Mouse (Mus musculus): ENCODE results near the gene Sowaha.

Sowaha gene

DNA sequence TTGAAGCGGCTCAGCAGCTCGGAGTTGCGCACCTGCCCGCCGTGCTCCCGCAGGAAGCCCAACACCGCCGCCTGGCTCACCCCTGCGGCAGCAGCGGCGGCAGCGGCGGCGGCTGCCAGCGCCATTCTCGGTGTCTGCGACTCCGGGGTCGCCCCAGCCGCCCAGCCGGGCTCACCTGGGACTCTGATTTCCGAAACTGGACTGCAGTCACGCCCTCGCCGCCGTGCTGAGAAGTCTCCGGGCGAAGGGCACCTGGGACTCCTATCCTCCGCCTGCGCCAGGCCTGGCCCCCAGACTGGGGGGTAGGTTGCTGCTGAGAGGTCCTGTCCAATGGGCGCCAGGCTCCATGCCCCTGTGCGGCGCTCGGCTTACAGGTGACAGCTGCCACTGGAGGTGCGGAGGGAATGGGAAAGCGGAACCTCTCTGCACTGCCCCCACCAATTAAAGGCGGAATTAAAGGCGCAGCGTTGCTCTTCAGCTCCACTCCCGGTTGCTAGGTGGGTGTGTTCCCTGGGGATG is at the start of gene Sowaha, which contains the start of gene Gm9945:
Gene Sowaha, minus strand, starts transcription at position 492 of the 519 bp plus-strand sequence.
Gene Gm9945, plus strand, starts transcription at position 384 of the 519 bp plus-strand sequence.
- no peak for DNase-seq (ENCODE audit: low spot score)

DNA sequence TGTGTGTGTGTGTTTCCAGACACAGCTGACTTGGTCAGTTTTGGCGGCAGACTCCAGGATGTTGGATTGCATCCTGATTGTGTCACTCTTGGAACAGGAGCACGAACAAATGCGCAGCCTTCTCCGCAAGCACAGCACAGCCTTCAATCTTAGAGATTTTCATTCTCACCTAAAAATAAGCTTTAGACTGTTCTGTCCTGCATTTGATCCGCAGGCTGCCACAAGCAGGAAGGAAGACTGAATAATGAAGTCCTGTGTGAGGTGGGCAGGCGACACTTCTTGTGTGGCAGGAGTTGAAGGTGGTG is 49.1 kb upstream of the Sowaha start:
- DNase-seq (ENCODE audit: low spot score), result peak; percentile 42

DNA sequence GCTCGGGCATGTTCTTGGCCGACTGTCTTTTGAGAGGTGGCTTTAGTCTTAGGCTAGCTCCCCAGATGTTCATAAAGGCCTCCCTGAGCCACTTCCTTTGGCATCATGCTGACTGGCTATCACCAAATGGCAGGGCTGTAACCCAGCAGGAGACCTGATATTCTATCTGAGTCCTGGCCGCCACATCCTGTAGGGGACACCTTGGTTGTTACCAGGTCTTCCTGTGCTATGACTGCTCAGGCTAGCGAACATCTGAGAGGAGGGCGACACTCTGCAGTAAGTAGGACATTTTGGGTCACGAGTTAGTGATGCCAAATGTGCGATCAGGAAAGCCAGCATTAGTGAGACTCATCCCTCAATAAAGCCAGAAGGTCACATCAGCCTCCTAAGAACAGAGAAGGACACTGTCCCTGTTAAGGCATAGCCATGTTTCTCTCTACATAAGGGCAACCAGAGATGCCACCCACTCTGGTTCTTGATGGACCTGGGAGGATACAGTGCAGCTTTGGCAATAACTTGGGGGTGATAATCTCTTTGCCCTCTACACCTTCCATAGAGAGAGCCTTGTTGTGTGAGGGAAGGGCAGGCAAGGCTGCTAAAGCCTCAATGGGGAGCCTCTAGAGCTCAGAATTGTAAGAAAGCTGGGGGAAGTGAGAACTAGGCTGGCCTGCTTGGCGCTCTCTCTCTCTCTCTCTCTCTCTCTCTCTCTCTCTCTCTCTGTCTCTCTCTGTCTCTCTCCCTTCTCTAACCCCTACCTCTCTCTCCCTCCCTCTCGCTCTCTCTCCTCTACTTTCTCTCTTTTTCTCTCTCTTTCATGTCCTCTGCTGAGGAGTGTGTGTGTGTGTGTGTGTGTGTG is 48.6 kb upstream of the Sowaha start:
- no peak for DNase-seq (ENCODE audit: low spot score)

DNA sequence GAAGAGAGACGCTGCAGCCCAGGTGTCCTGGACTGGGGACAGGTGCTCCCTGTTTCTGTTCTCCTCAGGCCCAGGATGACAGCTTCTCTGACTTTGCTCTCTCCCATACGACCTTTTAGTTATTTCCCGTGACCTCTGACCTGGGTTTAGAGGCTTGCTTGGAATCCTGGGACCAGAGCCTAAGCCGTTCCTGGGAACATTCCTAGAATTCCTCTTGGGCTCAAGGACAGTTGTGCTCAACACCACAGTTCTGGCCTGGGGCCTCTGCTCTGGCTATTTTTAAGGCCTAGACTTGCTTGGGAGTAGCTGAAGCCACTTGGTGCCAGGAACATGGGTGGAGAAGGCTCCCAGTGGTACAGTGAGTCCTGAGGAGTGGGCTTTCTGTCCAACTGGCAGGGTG is 45.4 kb upstream of the Sowaha start:
- no peak for DNase-seq (ENCODE audit: low spot score)

DNA sequence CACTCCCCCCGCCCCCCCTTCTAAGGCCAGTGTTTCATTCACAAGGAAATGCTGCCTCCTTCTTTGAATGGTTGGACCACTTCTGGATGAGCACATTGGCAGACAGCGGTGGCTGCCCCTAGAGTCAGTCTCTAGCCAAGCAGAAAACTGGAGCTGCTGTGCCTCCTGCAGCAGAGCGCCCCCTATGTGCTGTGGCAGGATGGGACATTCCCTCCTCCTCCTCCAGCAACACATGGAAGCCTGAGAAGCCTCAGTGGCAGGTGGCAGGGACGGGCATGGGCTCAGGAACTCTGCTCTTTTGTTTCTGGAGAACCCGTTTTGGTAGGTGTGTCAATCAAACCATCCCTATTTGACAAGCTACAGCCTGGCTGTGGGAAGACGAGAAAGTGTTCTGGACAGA is 44.8 kb upstream of the Sowaha start:
- no peak for DNase-seq (ENCODE audit: low spot score)

DNA sequence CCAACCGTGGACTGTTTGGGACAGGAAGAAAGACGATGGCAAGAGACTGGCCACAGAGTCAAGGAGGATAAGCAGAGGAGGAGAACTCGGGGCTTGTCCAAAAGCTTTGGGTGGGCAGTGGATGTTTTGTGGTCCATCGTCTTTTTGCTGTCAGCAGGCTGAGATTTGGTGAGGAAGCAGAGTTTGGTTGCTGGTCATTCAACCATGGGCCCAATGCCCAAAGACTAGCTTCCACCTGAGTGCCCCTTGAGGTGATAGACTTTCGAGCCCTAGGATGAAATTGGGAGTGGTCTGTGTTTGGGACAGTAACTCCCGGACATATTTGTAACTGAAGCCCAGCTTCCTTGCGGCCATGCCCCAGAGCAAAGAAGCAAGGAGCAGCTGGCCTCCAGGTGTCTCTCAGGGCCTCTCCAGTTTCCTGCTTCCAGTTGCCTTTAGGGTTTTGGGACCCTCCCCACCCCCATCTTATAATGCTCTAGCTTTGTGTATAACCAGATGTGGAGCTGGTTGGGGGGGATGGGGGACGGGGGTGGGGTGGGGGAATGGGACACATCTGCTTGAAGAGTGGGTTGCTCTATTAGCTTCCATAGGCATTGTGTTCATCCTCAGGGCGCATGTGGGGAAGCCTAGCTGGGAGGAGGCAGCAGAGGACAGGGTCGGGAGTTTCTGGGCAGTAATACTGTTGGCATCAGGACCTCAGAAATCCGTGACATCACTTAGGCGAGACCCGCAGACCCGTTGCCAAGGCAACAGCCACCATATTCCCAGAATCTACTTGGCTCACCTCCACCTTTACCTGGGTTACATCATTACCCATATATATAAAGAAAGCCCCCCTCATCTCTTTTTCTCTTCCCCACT is 43.7 kb upstream of the Sowaha start:
- no peak for DNase-seq (ENCODE audit: low spot score)

DNA sequence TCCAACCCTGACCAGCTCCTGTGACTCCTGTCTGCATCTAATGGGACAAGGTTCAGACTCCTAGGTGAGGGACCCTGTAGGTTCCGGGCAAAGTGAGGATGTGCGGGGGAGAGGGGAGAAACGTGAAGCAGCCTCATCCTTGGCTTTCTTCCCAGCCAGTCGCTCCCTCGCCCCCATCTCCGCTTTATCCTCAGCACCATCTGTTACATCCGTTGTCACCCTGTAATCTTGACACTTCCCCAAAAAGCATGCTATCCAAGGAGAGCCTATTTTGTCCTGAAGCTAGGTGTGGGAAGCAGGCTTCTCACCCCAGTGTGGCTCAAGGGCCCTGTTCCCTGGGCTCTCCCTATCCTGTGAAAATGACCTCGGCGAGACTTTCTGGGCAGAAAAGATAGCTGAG is 42.9 kb upstream of the Sowaha start:
- no peak for DNase-seq (ENCODE audit: low spot score)

DNA sequence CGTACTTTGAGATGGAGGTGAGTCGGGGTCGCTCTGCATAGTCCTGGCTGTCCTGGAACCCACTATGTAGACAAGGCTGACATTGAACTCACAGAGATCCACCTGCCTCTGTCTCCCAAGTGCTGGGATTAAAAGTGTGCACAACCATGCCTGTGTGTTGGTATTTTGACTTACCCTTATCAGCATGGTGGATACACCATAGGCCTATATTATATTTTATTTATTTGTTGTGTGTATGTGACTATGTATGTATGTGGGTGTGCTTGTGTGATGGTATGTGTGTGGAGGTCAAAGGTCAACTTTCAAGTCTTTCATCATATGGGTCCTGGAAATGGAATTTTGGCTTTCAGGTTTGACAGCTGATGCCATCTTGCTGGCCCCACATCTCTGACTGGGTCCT is 42.3 kb upstream of the Sowaha start:
- no peak for DNase-seq (ENCODE audit: low spot score)

DNA sequence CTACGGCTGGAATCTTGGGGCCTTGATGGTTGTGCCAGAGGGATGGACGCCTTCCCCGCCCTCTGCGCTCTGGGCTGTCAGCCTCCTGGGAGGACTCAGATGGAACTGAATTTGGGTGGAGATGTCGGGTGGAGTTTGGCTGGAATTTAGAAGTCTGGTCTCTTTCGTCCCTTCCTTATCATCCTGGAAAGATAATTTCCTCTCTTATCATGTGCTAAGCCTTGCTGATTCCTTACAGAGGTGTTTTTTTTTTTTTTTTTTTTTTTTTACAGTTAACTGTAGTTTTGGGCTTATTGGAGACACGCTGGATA is 41.7 kb upstream of the Sowaha start:
- DNase-seq (ENCODE audit: low spot score), result no peak

DNA sequence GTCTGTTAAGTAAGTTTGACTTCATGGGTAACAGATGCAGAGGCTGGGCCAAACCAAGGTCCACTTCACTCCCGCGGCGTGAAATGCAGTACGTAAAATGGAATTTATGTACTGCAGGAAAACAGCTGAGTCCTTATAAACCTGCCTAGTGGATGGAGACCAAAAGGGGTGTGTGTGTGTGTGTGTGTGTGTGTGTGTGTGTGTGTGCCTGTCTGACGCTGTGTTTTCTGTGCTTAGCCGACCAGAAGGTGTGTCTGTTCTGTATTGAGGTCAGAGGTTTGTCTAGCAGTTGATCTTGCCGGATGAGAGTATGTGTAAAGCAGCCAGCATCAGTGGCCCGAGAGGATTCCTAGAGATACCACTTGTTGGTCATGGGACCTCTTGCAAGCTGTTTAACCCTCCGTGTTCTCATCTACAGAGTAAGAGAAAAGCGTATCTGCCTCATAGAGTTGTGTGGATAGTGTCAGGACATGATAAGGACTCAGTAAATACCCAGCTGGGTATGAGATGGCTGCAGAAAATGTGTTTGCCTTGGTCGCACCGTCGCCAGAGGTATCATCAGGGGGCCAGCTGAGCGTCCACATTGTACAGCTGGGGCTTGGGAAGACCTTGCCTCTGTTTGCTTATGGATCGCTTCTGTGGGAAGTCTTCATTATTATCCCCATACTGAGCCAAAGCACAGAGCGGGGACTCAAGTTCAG is 41.2 kb upstream of the Sowaha start:
- DNase-seq (ENCODE audit: low spot score), result no peak

DNA sequence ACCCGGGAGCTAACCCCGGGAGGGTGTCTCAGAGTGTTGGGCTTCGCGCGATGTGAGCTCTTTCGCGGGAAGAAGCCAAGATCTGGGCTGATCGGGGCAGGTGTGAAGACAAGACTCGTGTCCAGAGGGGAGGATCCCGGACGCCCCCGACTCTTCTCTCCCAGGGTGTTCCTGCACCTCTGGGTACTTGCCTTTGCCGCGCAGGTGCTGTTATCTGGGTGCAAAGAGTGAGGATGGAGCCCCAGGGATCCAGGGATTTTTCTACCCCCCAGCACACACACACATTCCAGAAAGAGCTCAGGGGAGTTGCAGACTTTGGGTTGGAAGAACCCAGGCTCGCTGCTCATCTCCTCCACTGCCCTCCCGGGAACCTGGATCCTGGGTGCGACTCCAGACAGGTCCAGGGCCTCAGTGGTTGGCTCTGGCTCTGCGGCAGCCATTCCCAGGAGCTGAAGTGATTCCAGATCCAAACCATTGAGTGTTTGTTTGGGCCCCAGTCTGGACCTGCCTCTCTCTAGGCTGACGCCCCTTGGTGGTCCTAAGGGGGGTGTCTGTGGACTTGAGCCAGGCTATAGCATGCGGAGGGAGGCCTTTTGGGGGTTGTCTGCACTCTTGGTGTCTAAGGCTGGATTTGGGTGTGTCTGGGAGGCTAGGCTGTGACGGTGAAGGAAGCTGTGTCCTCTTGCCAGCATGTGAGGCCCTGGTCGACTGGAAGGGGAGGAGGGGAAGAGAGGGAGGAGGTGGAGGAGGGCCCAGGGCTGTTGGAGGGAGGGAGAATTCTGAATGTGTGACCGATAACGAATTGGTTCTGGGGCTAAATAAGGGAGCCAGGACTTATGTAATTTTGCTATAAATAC is 40.3 kb upstream of the Sowaha start:
- peak; percentile 24 for DNase-seq (ENCODE audit: low spot score)

DNA sequence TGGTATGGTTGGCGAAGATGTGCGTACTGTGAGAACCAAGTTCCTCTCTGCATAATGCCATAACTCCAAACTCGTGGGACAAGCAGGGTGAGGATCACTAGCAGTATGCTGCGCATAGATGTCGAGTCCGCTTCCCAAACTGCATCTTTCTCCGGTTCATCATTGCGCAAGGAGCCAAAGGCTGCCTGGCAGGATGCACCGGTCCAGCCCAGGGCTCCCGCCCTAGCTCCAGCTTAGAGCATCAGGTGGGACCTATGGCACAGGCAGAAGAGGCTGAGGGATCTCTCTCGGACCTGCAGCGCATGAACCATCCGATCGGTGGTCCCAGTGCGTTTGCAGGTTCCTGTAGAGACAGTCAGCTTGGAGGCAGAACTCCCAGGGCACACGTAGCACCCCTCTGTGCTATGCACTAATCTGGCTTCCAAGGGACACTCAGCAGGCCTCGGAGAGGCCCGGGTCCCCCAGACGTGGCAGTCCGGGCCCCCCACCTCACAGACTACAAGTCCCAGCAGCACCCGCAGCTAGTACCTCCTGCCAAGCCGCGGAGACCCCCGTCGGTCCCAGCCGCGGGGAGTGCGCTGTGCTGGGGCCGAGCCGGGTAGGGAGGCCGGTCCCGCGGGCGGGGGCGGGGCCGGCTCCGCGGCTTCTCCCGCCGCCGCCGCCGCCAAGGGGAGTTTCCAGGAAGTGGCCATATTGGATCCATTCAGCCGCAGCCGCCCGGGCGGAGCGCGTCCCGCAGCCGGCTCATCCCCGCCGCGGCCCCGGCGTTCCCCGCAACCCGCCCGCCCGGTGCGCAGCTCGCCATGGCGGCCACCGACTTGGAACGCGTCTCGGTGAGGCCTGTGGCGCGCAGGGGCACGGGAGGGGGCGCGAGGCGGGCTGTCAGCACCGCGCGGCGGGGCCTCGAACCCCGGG is 39.4 kb upstream of the Sowaha start, which contains the start of gene Sept8:
Gene Sept8, plus strand, starts transcription at position 51 of the 915 bp plus-strand sequence.
- peak; percentile 38 for DNase-seq (ENCODE audit: low spot score)

DNA sequence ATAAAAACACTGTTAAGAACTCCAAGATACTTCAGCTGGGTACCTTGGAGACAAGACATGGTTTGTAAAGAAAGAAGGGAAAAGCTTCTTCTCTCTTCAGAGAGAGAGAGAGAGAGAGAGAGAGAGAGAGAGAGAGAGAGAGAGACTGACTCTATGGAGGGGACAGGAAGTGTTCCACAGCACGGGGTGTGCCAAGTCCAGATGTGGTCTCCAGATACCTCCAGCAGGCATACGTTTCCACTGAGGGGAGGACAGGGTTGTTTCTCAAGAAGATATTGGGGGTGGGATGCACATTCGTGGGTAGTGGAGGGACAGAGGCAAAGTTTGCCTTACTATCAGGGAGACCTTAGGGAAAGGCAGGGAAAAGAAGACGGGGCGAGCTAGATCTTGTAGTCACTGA is 38.7 kb upstream of the Sowaha start:
- no peak for DNase-seq (ENCODE audit: low spot score)

DNA sequence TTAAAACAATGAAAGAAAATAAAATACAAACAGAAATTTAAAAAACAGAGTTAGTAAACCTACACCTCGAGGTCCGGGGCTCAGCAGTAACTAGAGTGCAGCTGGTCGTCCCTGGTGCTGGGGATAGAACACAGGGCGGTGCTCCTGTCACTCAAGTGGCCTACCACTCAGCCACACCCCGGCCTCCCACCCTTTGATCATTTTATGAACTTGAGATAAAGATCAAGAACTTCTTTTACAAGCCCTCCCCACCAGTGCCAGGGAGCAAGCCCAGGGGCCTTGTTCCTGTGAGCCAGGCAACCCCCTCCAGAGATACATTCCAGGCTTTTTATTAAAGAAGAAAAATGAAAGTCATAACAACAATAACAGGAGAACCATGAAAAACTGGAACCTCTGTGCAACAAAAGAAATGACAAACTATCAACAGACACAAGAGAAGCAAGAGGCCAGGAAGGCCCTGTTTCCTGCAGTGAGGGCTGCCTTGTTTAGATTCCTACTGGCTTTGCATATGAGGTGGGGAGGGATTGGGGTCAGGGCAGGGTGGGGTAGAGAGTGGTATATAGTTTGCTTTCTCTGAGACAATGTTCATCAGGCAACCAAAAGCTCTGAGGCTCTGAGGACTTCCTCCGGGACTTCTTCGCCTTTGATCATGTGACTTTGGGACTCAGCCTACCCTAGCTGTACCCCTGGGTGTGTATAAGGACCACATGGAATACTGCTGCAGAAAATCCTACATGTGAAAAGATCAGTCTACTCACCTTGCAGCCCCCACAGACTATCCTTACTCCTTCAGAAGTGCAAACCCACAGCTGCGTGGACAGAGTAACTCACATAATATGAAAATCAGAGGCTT is 36.9 kb upstream of the Sowaha start:
- no peak for DNase-seq (ENCODE audit: low spot score)

DNA sequence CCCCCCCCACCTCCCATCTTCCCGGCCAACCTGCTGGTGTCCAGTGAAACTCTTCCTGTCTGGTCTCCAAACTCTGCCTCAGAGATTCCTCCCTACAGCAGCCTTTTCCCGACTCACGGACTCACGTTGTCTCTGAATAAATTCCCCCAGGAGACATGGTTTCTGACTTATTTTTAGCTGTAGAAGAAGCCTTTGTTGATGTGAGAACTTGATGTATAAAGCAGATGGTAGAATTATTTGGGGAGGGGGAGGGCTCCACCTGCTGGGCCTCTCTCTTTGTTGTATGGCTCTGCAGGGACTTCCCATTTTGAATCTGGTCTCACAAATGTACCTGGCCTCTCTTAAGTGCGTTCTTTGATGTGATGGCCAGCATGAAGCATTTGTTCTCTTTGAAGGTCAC is 30.3 kb upstream of the Sowaha start:
- DNase-seq (ENCODE audit: low spot score), result no peak

DNA sequence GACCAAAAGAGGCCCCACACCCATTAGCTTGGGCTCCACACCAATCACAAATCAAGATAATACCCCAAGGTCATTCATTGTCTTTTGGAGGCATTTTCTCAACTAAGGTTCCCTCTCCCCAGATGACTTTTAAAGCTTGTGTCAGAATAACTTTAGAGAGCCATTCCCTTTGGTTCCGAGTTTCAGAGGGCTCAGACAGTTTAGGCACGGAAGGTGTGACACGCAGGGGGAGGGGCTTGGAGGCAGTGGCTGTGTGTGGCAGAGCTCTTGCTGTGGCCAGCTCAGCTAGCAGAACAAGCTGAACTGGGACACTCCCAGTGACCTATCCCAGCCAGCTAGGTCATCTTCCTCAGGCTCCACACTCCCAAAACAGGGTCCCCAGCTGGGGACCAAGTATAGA is 28.5 kb upstream of the Sowaha start:
- no peak for DNase-seq (ENCODE audit: low spot score)

DNA sequence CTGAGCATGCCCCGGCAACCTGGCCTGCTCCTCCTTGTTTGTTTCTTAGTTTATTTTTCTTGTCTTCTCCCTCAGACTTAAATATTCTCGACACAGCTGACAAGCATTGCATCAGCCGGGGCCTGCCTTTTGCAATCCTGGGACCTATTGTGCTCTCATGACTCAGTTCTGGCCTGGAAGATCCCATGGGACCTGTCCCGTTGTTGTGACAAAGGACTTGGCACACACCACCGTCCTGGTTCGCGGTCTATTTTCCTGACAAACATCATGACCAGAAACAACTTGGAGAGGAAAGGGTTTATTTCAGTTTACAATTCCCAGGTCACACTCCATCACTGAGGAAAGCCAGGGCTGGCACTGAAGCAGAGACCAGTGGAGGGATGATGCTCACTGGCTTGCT is 28.1 kb upstream of the Sowaha start:
- no peak for DNase-seq (ENCODE audit: low spot score)

DNA sequence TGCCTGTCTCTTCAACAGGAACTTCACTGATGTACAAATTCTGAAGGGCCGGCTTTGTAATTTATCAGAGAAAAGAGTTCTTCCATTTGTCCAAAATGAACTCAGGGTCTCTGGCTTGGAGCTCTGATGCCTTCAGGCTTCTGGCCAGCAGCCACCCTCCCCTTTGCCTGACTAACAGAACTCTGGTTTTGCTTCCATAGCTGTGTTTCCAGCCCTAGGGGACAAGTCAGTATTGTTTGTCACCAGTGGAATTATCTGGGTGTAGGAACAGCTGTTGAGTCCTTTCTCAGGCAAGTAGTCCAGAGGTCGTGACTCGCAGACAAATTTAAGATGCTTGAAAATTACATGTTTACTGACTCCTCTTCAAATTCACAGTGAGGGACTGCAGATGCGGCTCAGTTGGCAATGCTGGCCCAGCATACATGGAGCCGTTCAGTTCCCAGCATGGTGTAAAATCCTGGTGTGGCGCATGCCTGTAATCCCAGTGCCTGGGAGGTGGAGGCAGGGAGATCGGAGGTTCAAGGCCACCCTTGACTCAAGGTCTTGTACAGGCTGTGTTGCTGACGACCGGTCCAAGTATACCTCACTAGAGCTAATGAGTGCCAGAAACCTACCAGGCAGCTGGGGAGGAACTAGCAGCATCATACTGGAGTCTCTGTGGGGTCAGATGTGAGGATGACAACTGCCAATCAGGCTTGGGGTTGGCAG is 27.2 kb upstream of the Sowaha start:
- no peak for DNase-seq (ENCODE audit: low spot score)
